Mouse (Mus musculus) heart, adult 2 months (tissue): ENCODE results near the gene Ddx52. TPM values are rescaled to one million over a fixed set of nuclear protein-coding genes. Genes with fewer than 3 reads are reported as not detected.

ENCODE experiments used
- DNase-seq, 2 experiments: peaks; one replicate each; pipeline ENCODE4 v3.0.0; 2021
- H3K27ac ChIP-seq: fragments of 200-600 bp; 2 replicates; pipeline ENCODE4 v1.8.1; 2022
- H3K27me3 ChIP-seq: fragments of 200-500 bp; 2 replicates; pipeline ENCODE4 v1.6.1; 2012; ENCODE audit warnings: mild to moderate bottlenecking, low read length, inconsistent platforms, mixed read lengths; ENCODE audit not compliant: control insufficient read depth, insufficient read depth
- H3K36me3 ChIP-seq: fragments of 200-500 bp; 2 replicates; pipeline ENCODE4 v1.6.1; 2012; ENCODE audit warnings: low read length, inconsistent platforms; ENCODE audit not compliant: control insufficient read depth, insufficient read depth
- H3K4me1 ChIP-seq: fragments of 200-500 bp; 2 replicates; pipeline ENCODE4 v1.6.1; 2011; ENCODE audit warnings: low read length; ENCODE audit not compliant: control insufficient read depth, insufficient read depth
- H3K4me3 ChIP-seq: fragments of 200-600 bp; 2 replicates; pipeline ENCODE4 v1.8.1; 2022
- H3K79me2 ChIP-seq: fragments of 200-500 bp; replicated peaks from 2 replicates; pipeline ENCODE4 v1.6.1; 2012; ENCODE audit warnings: mild to moderate bottlenecking, inconsistent platforms, low read length, moderate library complexity, mixed read lengths; ENCODE audit not compliant: control insufficient read depth, insufficient read depth
- H3K9ac ChIP-seq: fragments of 200-500 bp; 2 replicates; pipeline ENCODE4 v1.6.1; 2012; ENCODE audit warnings: low read depth, mild to moderate bottlenecking, control low read depth, inconsistent platforms, low read length, mixed read lengths
- CTCF ChIP-seq: fragments of 200-600 bp; IDR thresholded peaks from 2 replicates; pipeline ENCODE4 v1.8.1; 2022; ENCODE audit warnings: antibody characterized with exemption, mild to moderate bottlenecking, moderate library complexity
- EP300 ChIP-seq: fragments of 200-500 bp; IDR thresholded peaks from 2 replicates; pipeline ENCODE4 v1.6.1; 2011; ENCODE audit warnings: low read depth, low read length, control low read depth; ENCODE audit not compliant: insufficient read depth
- POLR2A ChIP-seq: fragments of 200-500 bp; IDR thresholded peaks from 2 replicates; pipeline ENCODE4 v1.6.1; 2011; ENCODE audit warnings: mild to moderate bottlenecking, low read depth, low read length, control low read depth; ENCODE audit not compliant: insufficient read depth
- WGBS: fragments of 180-500 bp; shearing (Covaris S2); methylation state at CpG from one replicate; pipeline ENCODE4 v1.1.7; 2018; 5-methylcytosine and 5-hydroxymethylcytosine counted together
- intact Hi-C: fragments of 180-260 bp; cut with DNase I; formaldehyde crosslinking; loops from one replicate; pipeline ENCODE4 v1.15.1; 2025
- polyA plus RNA-seq: library from polyadenylated mRNA; depleted of rRNA; stranded (reverse); fragments of >200 nt; gene quantifications from 2 replicates; pipeline ENCODE4 v1.2.3, GENCODE M21; 2012
- total RNA-seq, 2 experiments: library from RNA; stranded (reverse); gene quantifications; 2 replicates each; pipeline ENCODE4 v1.2.3; 2021

The Ddx52 gene
- total and polyA plus RNA-seq, 3 experiments, result 3.3 to 9.9 (median 8.9) TPM

DNA sequence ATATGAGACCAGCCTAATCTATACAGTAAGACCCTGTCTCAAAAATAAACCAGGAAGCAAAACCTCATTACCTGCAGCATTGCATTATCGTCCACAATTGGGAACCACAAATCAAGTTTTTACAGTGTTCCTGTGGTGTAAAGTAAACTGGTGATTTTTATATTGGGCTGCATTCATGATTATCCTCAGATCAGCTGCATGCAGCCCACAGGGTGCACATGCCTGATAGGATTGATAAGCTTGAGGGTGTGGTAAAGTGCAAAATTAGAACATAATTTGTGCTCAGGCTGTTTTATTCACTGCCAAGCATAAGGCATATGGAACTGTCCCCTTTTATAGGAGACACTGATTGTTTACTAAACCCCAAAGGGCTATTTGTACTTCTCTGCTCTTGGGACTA lies 33.6 kb downstream of the Ddx52 start:
- Histone ChIP-seq H3K9ac (no peak overlapping the region), H3K4me3 (no peak overlapping the region), H3K79me2 (no peaks in the 10 kb centered on the region), H3K36me3 (no peaks in the 10 kb centered on the region), H3K27me3 (no peaks in the 10 kb centered on the region), H3K27ac (no peak overlapping the region), H3K4me1 (no peaks in the 10 kb centered on the region)
- 93% methylated on average over 1 of the region's 1 CpGs for WGBS
- intact Hi-C loops, result no loop called here
- DNase-seq, result no peak
- TF ChIP-seq CTCF (no peak), EP300 (no peak), POLR2A (no peak)

DNA sequence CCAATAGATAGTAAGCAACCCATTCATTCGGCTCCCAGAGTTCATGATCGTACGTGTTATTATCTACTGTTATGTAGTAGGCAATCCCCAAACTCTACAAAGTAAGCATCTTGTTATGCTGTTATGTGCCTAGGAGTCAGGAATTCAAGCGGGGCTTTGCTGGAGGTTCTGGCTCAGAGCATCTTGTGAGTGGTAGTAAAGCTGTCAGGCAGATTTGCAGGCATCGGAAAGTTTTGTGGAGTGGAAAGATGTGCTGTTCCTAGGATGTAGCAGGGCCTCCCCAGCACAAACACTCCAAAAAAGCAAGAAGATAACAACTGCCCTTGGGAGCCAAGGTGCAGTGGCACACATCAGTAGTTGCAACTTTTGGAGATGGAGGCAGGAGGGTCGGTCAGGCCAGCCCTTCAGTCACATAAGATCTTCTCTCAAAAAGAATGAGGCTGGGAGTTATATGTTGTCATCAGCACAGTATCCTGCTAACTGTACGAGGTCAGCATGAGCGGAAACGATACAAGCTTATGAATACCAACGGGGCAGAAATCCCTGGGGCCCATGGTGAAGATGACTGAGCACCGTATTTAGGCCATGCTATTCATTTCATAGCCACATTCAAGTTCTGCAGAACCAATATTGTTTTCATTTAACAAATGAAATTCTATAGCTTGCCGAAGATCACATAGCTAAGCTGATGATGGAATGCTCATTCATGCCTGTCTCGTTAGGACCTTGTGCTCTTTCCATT lies 34.5 kb downstream of the Ddx52 start:
- H3K4me3 ChIP-seq, result no peak overlapping the region
- intact Hi-C loops, result no loop called here
- no peaks in the 10 kb centered on the region for H3K36me3 ChIP-seq
- no peak overlapping the region for H3K27ac ChIP-seq
- no peak for DNase-seq
- H3K27me3 ChIP-seq, result no peaks in the 10 kb centered on the region
- no peak overlapping the region for H3K9ac ChIP-seq
- TF ChIP-seq CTCF (no peak), EP300 (no peak), POLR2A (no peak)
- 85% methylated on average over 13 of the region's 13 CpGs for WGBS
- H3K4me1 ChIP-seq, result no peaks in the 10 kb centered on the region
- H3K79me2 ChIP-seq, result no peaks in the 10 kb centered on the region

DNA sequence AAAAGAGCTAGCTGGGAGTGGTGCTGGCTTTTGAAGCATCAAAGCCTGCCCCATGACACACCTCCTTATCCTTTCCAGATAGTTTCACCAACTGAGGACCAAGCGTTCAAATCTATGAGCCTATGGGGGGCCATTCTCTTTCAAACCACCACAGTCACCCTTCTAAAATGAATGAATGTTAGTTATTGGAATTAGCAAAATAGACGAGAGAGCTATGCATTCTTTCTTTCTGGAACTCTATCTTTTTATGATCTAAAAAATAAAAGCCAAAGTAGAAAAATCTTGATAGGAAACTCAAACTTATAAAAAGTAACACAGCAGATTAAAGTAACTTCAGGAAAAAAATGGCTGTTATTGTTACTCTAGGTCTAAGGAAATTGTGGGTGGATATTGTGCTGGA lies 35.9 kb downstream of the Ddx52 start:
- no peak for TF ChIP-seq POLR2A
- no peak for TF ChIP-seq EP300
- TF ChIP-seq CTCF, result no peak
- Histone ChIP-seq H3K9ac (no peak overlapping the region), H3K79me2 (no peaks in the 10 kb centered on the region), H3K27me3 (no peaks in the 10 kb centered on the region), H3K4me1 (no peaks in the 10 kb centered on the region), H3K27ac (no peak overlapping the region), H3K4me3 (no peak overlapping the region), H3K36me3 (no peaks in the 10 kb centered on the region)
- intact Hi-C loops, result no loop called here
- DNase-seq, result no peak
- 94% methylated on average over 2 of the region's 2 CpGs for WGBS

DNA sequence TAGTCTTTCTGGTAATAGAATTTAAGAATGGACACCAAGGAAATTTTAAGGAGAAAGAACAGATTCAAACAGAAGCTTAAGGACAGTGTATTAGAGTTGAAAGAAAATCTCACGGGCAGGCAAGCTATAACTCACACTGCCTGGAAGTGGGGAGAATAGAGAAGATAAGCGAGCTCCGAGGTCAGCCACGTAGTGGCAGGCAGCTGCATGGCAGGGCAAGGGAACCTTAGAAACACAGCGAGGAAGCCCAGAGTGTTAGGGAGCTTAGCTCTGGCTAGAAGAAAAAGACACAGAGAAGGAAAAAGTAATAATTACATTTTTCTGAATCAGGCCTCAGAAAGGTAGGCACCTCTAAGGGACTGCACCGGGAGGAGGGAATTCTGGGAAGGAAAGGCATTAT lies 38.1 kb downstream of the Ddx52 start:
- no peak for DNase-seq
- H3K9ac ChIP-seq, result no peak overlapping the region
- H3K27ac ChIP-seq, result no peak overlapping the region
- 89% methylated on average over 6 of the region's 6 CpGs for WGBS
- TF ChIP-seq EP300 (no peak), CTCF (no peak), POLR2A (no peak)
- no peaks in the 10 kb centered on the region for H3K27me3 ChIP-seq
- H3K36me3 ChIP-seq, result no peaks in the 10 kb centered on the region; the same call in 1 of the 2 replicates
- no peaks in the 10 kb centered on the region for H3K79me2 ChIP-seq
- intact Hi-C loops, result no loop called here
- H3K4me3 ChIP-seq, result no peak overlapping the region
- no peaks in the 10 kb centered on the region for H3K4me1 ChIP-seq

DNA sequence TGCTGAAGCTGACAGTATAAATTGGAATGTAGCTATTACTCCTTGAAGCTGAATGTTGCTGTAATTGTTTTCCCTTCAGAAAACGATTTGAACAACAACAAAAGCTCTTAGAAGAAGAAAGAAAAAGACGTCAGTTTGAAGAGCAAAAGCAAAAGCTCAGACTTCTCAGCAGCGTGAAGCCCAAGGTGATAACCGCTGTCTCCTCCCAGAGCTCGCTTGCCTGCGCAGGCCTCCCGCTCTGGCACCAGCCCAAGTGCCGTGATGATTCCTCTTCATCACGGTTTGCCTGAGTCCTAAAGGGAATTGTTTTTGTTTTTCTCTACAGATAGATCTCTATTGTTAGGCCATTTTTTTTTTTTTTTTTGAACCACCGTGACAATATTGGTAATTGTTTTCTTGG lies 39.5 kb downstream of the Ddx52 start:
- TF ChIP-seq POLR2A (no peak), EP300 (no peak), CTCF (no peak)
- Histone ChIP-seq H3K36me3 (no peaks in the 10 kb centered on the region; the same call in 1 of the 2 replicates), H3K79me2 (no peaks in the 10 kb centered on the region), H3K4me1 (no peaks in the 10 kb centered on the region), H3K27me3 (no peaks in the 10 kb centered on the region), H3K4me3 (no peak overlapping the region), H3K27ac (no peak overlapping the region), H3K9ac (no peak overlapping the region)
- intact Hi-C loops, result no loop called here
- 67% methylated on average over 10 of the region's 10 CpGs for WGBS
- DNase-seq, result no peak

DNA sequence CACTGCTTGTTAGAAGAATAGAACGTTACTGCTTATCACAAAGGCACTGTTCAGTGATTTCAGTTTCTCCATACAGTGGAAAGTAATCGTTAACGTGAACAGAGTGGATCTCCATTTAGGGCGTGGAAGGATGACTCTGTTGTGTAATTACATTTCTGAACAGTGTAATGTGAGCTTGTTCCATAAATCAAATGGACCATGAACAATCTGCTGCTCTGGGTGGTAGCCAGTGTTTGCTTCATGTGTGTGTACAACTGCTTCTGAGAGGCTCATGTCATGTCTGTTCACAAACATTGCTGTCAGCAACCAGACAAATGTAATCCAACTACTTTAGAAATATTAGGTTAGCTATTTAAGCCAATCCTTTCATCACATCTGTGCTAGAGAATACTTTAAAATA lies 49.8 kb downstream of the Ddx52 start:
- intact Hi-C loops, result no loop called here
- whole genome bisulfite sequencing, result 70% methylated on average over 4 of the region's 4 CpGs
- TF ChIP-seq EP300 (no peak), CTCF (no peak), POLR2A (no peak)
- no peak overlapping the region for H3K9ac ChIP-seq
- H3K27me3 ChIP-seq, result no peaks in the 10 kb centered on the region
- no peak for DNase-seq
- H3K79me2 ChIP-seq, result no peaks in the 10 kb centered on the region
- no peaks in the 10 kb centered on the region; the same call in 1 of the 2 replicates for H3K36me3 ChIP-seq
- H3K4me1 ChIP-seq, result no peaks in the 10 kb centered on the region
- H3K27ac ChIP-seq, result no peak overlapping the region
- no peak overlapping the region for H3K4me3 ChIP-seq

DNA sequence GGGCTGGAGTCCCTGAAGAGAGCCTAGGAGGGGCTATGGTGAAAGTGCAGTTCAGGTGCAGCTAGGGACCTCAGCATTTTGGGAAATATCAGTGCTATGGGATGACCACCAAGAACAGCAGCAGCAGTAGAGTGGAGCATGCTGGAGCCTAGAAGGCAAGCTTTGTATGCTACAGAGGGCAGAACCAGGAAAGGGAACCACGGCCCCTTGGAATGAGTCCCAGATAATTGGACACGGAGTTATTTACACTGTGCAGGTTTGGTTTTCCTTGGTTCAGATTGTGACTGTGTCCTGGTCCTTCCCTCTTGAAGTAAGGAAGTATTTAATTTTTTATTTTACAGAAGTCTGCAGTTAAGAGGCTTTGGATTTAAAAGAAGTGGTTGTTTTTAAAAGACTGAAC lies 51.6 kb downstream of the Ddx52 start:
- Histone ChIP-seq H3K27ac (no peak overlapping the region), H3K4me1 (no peaks in the 10 kb centered on the region), H3K79me2 (no peaks in the 10 kb centered on the region), H3K9ac (no peak overlapping the region), H3K36me3 (no peaks in the 10 kb centered on the region; the same call in 1 of the 2 replicates), H3K27me3 (no peaks in the 10 kb centered on the region), H3K4me3 (no peak overlapping the region)
- DNase-seq, result peak in 1 of 2 experiments; percentile 11
- intact Hi-C loops, result no loop called here
- 26% methylated on average over 2 of the region's 2 CpGs for WGBS
- TF ChIP-seq CTCF, result no peak
- TF ChIP-seq EP300, result no peak
- no peak for TF ChIP-seq POLR2A
